Mouse (Mus musculus) telencephalon, adult 2 months (tissue): ENCODE measurements around the gene Junb.

Source experiments
- DNase-seq: peaks from one replicate; pipeline ENCODE4 v3.0.0-alpha.2; 2011; ENCODE audit warnings: low read depth, low spot score

Gene Junb

GRCm38 (mm10) chr8:84989311-84989731 is 10.8 kb upstream of the Junb start:
- DNase-seq = no peak

GRCm38 (mm10) chr8:84987903-84988302 is 9.4 kb upstream of the Junb start:
- DNase-seq = no peak

GRCm38 (mm10) chr8:84987388-84987787 is 8.9 kb upstream of the Junb start:
- DNase-seq = no peak

- DNase-seq = no peak
Measured at GRCm38 (mm10) chr8:84986379-84986945, 7.9 kb upstream of the Junb start.

GRCm38 (mm10) chr8:84985684-84986378 is 7.3 kb upstream of the Junb start:
- DNase-seq = peak; percentile 97

- DNase-seq = no peak
Measured at GRCm38 (mm10) chr8:84985049-84985683, 6.6 kb upstream of the Junb start.

GRCm38 (mm10) chr8:84984294-84985048 is 6.0 kb upstream of the Junb start:
- no peak for DNase-seq

- DNase-seq = no peak
Measured at GRCm38 (mm10) chr8:84982499-84983011, 4.0 kb upstream of the Junb start.

- no peak for DNase-seq
Measured at GRCm38 (mm10) chr8:84981644-84982498, 3.4 kb upstream of the Junb start.

GRCm38 (mm10) chr8:84980622-84981358 is 2.3 kb upstream of the Junb start:
- DNase-seq = no peak

- peak; percentile 97 for DNase-seq
Measured at GRCm38 (mm10) chr8:84979599-84980421, 1.3 kb upstream of the Junb start.

- DNase-seq = no peak
Measured at GRCm38 (mm10) chr8:84977435-84978247, 877 bp downstream of the Junb start.

- no peak for DNase-seq
Measured at GRCm38 (mm10) chr8:84976763-84977434, 1.6 kb downstream of the Junb start.

GRCm38 (mm10) chr8:84976031-84976762 is 2.3 kb downstream of the Junb start:
- peak; percentile 89 for DNase-seq

GRCm38 (mm10) chr8:84975434-84975833 is 3.1 kb downstream of the Junb start:
- no peak for DNase-seq

- no peak for DNase-seq
Measured at GRCm38 (mm10) chr8:84974543-84975142, 3.9 kb downstream of the Junb start.
